Mouse (Mus musculus) layer of hippocampus, postnatal 36 days (tissue): ENCODE measurements at regions not wholly inside any gene's neighbourhood (a gene's known extent, or its start where the extent isn't known, plus 50 kb on each side); places are given as distances from the start of the nearest gene placed in this dataset.

Source experiments
- DNase-seq, 2 experiments: peaks; one replicate each; pipeline ENCODE4 v3.0.0; 2022

GRCm38 (mm10) chr1:13834860-13835840 is 2258.0 kb downstream of the 4930444P10Rik start:
- no peak for DNase-seq

- no peak for DNase-seq
These were observed 2285.3 kb downstream of the 4930444P10Rik start for GRCm38 (mm10) chr1:13807786-13808185.

- DNase-seq, result no peak
These were observed 2292.7 kb downstream of the 4930444P10Rik start for GRCm38 (mm10) chr1:13800460-13800859.

GRCm38 (mm10) chr1:13798848-13799247 is 2294.3 kb downstream of the 4930444P10Rik start:
- no peak for DNase-seq

GRCm38 (mm10) chr1:13795196-13795595 is 2297.9 kb downstream of the 4930444P10Rik start:
- no peak for DNase-seq

- peak; percentile 82 to 84 for DNase-seq
These were observed 2303.6 kb downstream of the 4930444P10Rik start for GRCm38 (mm10) chr1:13789318-13790085.

GRCm38 (mm10) chr1:13787016-13787415 is 2306.1 kb downstream of the 4930444P10Rik start:
- DNase-seq, result no peak

GRCm38 (mm10) chr1:13784396-13784795 is 2308.7 kb downstream of the 4930444P10Rik start:
- peak in 1 of 2 experiments; percentile 24 for DNase-seq

GRCm38 (mm10) chr1:13782633-13783032 is 2310.5 kb downstream of the 4930444P10Rik start:
- no peak for DNase-seq

GRCm38 (mm10) chr1:13772106-13772505 is 2321.0 kb downstream of the 4930444P10Rik start:
- no peak for DNase-seq

GRCm38 (mm10) chr1:13771014-13771463 is 2322.1 kb downstream of the 4930444P10Rik start:
- DNase-seq, result no peak

- DNase-seq, result no peak
These were observed 2338.6 kb downstream of the A830018L16Rik start for GRCm38 (mm10) chr1:13752479-13752878.

GRCm38 (mm10) chr1:13751381-13751780 is 2337.5 kb downstream of the A830018L16Rik start:
- no peak for DNase-seq
